Mouse (Mus musculus) CH12.LX (cell line): ENCODE results near the gene Cdk2ap2. TPM values are rescaled to one million over a fixed set of nuclear protein-coding genes. Genes with fewer than 3 reads are reported as not detected.

Source experiments
- DNase-seq: peaks from one replicate; pipeline ENCODE4 v3.0.0-alpha.2; 2013; ENCODE audit errors: extremely low read depth
- H3K27ac ChIP-seq: 2 replicates; pipeline ENCODE4 v1.5.1; 2012; ENCODE audit warnings: low read depth, mild to moderate bottlenecking, control low read depth, moderate library complexity; ENCODE audit not compliant: insufficient read depth
- H3K27me3 ChIP-seq: replicated peaks from 2 replicates; pipeline ENCODE3; 2012; ENCODE audit warnings: inconsistent platforms
- H3K36me3 ChIP-seq, 2 experiments: replicated peaks in 1 of 2; 2 replicates each; pipeline versions ENCODE3 to v1.6.1; 2012; ENCODE audit warnings: inconsistent platforms in 1 of 2, low read length in 1 of 2, mild to moderate bottlenecking in 1 of 2, mixed read lengths in 1 of 2, moderate library complexity in 1 of 2; ENCODE audit not compliant: control insufficient read depth in 1 of 2, insufficient read depth in 1 of 2
- H3K4me1 ChIP-seq, 2 experiments: 2 replicates each; pipeline ENCODE4 v1.6.1; 2012; ENCODE audit warnings: inconsistent platforms in 1 of 2, moderate library complexity in 1 of 2; ENCODE audit not compliant: insufficient read depth in 2 of 2, control insufficient read depth in 1 of 2
- H3K4me2 ChIP-seq: 2 replicates; pipeline ENCODE4 v1.6.1; 2012; ENCODE audit warnings: low read depth, mild to moderate bottlenecking, control low read depth; ENCODE audit not compliant: poor library complexity, insufficient read depth, severe bottlenecking
- H3K4me3 ChIP-seq, 3 experiments: fragments of 150-350 bp in 1 of 3; sonication (generic) in 1 of 3; replicated peaks in 1 of 3; 2 replicates each; pipeline versions ENCODE3 to v1.5.1; 2011 to 2012; ENCODE audit warnings: low read depth in 2 of 3, low read length in 2 of 3, mild to moderate bottlenecking in 2 of 3, moderate library complexity in 2 of 3, control low read depth in 1 of 3, improper control_type of control experiment in 1 of 3, inconsistent platforms in 1 of 3, mixed read lengths in 1 of 3; ENCODE audit not compliant: poor library complexity in 1 of 3
- H3K79me2 ChIP-seq: replicated peaks from 2 replicates; pipeline ENCODE4 v1.6.1; 2012; ENCODE audit warnings: mild to moderate bottlenecking, moderate library complexity; ENCODE audit not compliant: control insufficient read depth, poor library complexity, insufficient read depth, severe bottlenecking; ENCODE audit errors: extremely low read depth
- H3K9ac ChIP-seq: 2 replicates; pipeline ENCODE4 v1.6.1; 2012; ENCODE audit warnings: low read depth, mild to moderate bottlenecking, control low read depth, moderate library complexity; ENCODE audit not compliant: insufficient read depth
- H3K9me3 ChIP-seq: replicated peaks from 2 replicates; pipeline ENCODE3; 2012; ENCODE audit warnings: low read length, inconsistent platforms, mixed read lengths
- BHLHE40 ChIP-seq: IDR thresholded peaks from 2 replicates; pipeline ENCODE4 v1.6.1; 2011; ENCODE audit warnings: mild to moderate bottlenecking, low read depth, low read length, improper control_type of control experiment
- CHD1 ChIP-seq: IDR thresholded peaks from 2 replicates; pipeline ENCODE4 v1.6.1; 2012; ENCODE audit warnings: low read depth, low read length, improper control_type of control experiment, inconsistent platforms
- CTCF ChIP-seq, 2 experiments: IDR thresholded peaks in 1 of 2; conservative IDR thresholded peaks in 1 of 2; 2 replicates each; pipeline ENCODE4 v1.5.1; 2011 to 2012; ENCODE audit warnings: low read depth in 2 of 2, low read length in 2 of 2, improper control_type of control experiment in 1 of 2, inconsistent platforms in 1 of 2, mild to moderate bottlenecking in 1 of 2, moderate library complexity in 1 of 2
- E2F4 ChIP-seq: IDR thresholded peaks from 2 replicates; pipeline ENCODE4 v1.6.1; 2011; ENCODE audit warnings: low read depth, low read length, improper control_type of control experiment; ENCODE audit not compliant: insufficient replicate concordance
- EP300 ChIP-seq: IDR thresholded peaks from 2 replicates; pipeline ENCODE4 v1.6.1; 2011; ENCODE audit warnings: low read length, improper control_type of control experiment
- ETS1 ChIP-seq: conservative IDR thresholded peaks from 2 replicates; pipeline ENCODE4 v1.6.1; 2012; ENCODE audit warnings: low read depth, mild to moderate bottlenecking, inconsistent platforms, low read length, improper control_type of control experiment, moderate library complexity
- GABPA ChIP-seq: IDR thresholded peaks from 2 replicates; pipeline ENCODE4 v1.6.1; 2012; ENCODE audit warnings: low read depth, low read length, improper control_type of control experiment, inconsistent platforms; ENCODE audit not compliant: insufficient replicate concordance
- HCFC1 ChIP-seq: IDR thresholded peaks from 2 replicates; pipeline ENCODE4 v1.6.1; 2012; ENCODE audit warnings: low read depth, mild to moderate bottlenecking, inconsistent platforms, low read length, improper control_type of control experiment
- IRF4 ChIP-seq: IDR thresholded peaks from 2 replicates; pipeline ENCODE4 v1.6.1; 2014; ENCODE audit warnings: low read depth, mild to moderate bottlenecking, inconsistent platforms, low read length, improper control_type of control experiment
- KAT2A ChIP-seq: IDR thresholded peaks from 2 replicates; pipeline ENCODE4 v1.6.1; 2012; ENCODE audit warnings: low read length, improper control_type of control experiment, inconsistent platforms; ENCODE audit not compliant: insufficient replicate concordance
- MAX ChIP-seq: IDR thresholded peaks from 2 replicates; pipeline ENCODE4 v1.6.1; 2011; ENCODE audit warnings: low read length, improper control_type of control experiment
- MAZ ChIP-seq: IDR thresholded peaks from 2 replicates; pipeline ENCODE4 v1.6.1; 2012; ENCODE audit warnings: low read depth, mild to moderate bottlenecking, inconsistent platforms, low read length, improper control_type of control experiment, moderate library complexity
- MXI1 ChIP-seq: IDR thresholded peaks from 2 replicates; pipeline ENCODE4 v1.6.1; 2011; ENCODE audit warnings: mild to moderate bottlenecking, low read depth, low read length, improper control_type of control experiment
- NELFE ChIP-seq: IDR thresholded peaks from 2 replicates; pipeline ENCODE4 v1.6.1; 2011; ENCODE audit warnings: low read depth, low read length, improper control_type of control experiment
- NRF1 ChIP-seq: IDR thresholded peaks from 2 replicates; pipeline ENCODE4 v1.6.1; 2014; ENCODE audit warnings: low read depth, mild to moderate bottlenecking, inconsistent platforms, low read length, improper control_type of control experiment, moderate library complexity
- PAX5 ChIP-seq: IDR thresholded peaks from 2 replicates; pipeline ENCODE4 v1.6.1; 2012; ENCODE audit warnings: low read length, inconsistent platforms, mixed read lengths
- POLR2A ChIP-seq: IDR thresholded peaks from 2 replicates; pipeline ENCODE4 v1.6.1; 2011; ENCODE audit warnings: low read depth, mild to moderate bottlenecking, improper control_type of control experiment, low read length
- RCOR1 ChIP-seq: conservative IDR thresholded peaks from 2 replicates; pipeline ENCODE4 v1.6.1; 2012; ENCODE audit warnings: low read depth, mild to moderate bottlenecking, inconsistent platforms, low read length, improper control_type of control experiment
- SIN3A ChIP-seq: IDR thresholded peaks from 2 replicates; pipeline ENCODE4 v1.6.1; 2012; ENCODE audit warnings: low read length, improper control_type of control experiment, inconsistent platforms
- SMC3 ChIP-seq: IDR thresholded peaks from 2 replicates; pipeline ENCODE4 v1.6.1; 2011; ENCODE audit warnings: low read depth, low read length, improper control_type of control experiment
- TBP ChIP-seq: conservative IDR thresholded peaks from 2 replicates; pipeline ENCODE4 v1.6.1; 2011; ENCODE audit warnings: low read depth, low read length, improper control_type of control experiment
- UBTF ChIP-seq: IDR thresholded peaks from 2 replicates; pipeline ENCODE4 v1.6.1; 2012; ENCODE audit warnings: low read depth, mild to moderate bottlenecking, inconsistent platforms, low read length, improper control_type of control experiment, moderate library complexity
- USF1 ChIP-seq: IDR thresholded peaks from 2 replicates; pipeline ENCODE4 v1.6.1; 2014; ENCODE audit warnings: low read depth, mild to moderate bottlenecking, inconsistent platforms, low read length, improper control_type of control experiment
- USF2 ChIP-seq: conservative IDR thresholded peaks from 2 replicates; pipeline ENCODE4 v1.6.1; 2011; ENCODE audit warnings: low read depth, low read length, improper control_type of control experiment
- ZKSCAN1 ChIP-seq: IDR thresholded peaks from 2 replicates; pipeline ENCODE4 v1.6.1; 2012; ENCODE audit warnings: low read depth, inconsistent platforms, low read length, improper control_type of control experiment, borderline replicate concordance
- ZMIZ1 ChIP-seq: IDR thresholded peaks from 2 replicates; pipeline ENCODE4 v1.6.1; 2012; ENCODE audit warnings: low read depth, mild to moderate bottlenecking, inconsistent platforms, low read length, improper control_type of control experiment
- dilution Hi-C: fragments of 300-500 bp; cut with MboI; formaldehyde crosslinking; loops from 2 replicates; pipeline ENCODE4 v1.14.3; 2020; ENCODE audit warnings: low sequenced_read_pairs; ENCODE audit not compliant: extremely low pct_unique_long_range_greater_than_20kb, extremely low pct_ligation_motif_present
- in situ Hi-C: fragments of 300-500 bp; cut with MboI; formaldehyde crosslinking; loops from 3 replicates; pipeline ENCODE4 v1.14.3; 2019; ENCODE audit warnings: low sequenced_read_pairs, low pct_ligation_motif_present, low pct_unique_long_range_greater_than_20kb, mixed read lengths
- polyA plus RNA-seq: library from polyadenylated mRNA; unstranded; fragments of >175 nt; gene quantifications from 2 replicates; pipeline ENCODE4 v1.2.1, GENCODE M21; 2012; ENCODE audit warnings: low read depth; ENCODE audit not compliant: insufficient read length
- total RNA-seq, 2 experiments: library from RNA; depleted of rRNA; stranded (reverse); fragments of 300-350 nt in 1 of 2; fragments of >200 nt in 1 of 2; gene quantifications; 2 replicates each; pipeline ENCODE4 v1.2.3; 2012 to 2014

Gene Cdk2ap2
- total and polyA plus RNA-seq, 3 experiments = 63.4 to 69.5 (median 67.1) TPM

- dilution Hi-C loops (no loop called here), in situ Hi-C loops (no loop called here)
- no peaks in the 10 kb centered on the region for H3K36me3 ChIP-seq
- H3K4me1 ChIP-seq = peaks cover 0 to 4% of the 10 kb centered on the region in 2 experiments; a peak in 1 of 4 replicates
- no peak overlapping the region for H3K4me2 ChIP-seq
- no peak overlapping the region for H3K9ac ChIP-seq
- no peak for DNase-seq
- no peak overlapping the region for H3K4me3 ChIP-seq
- no peaks in the 10 kb centered on the region for H3K79me2 ChIP-seq
- H3K9me3 ChIP-seq = no peaks in the 10 kb centered on the region
- no peak overlapping the region for H3K27ac ChIP-seq
- TF ChIP-seq IRF4 (no peak), SMC3 (no peak), TBP (no peak), BHLHE40 (no peak), CTCF (conservative IDR thresholded peaks at IDR 0.05 in 1 of 2, IDR thresholded peaks at IDR 0.05 in 1 of 2; ENCODE audit: low read depth in 2 of 2, low read length in 2 of 2) (no peak), E2F4 (no peak), GABPA (no peak), HCFC1 (no peak), KAT2A (no peak), UBTF (no peak), USF1 (no peak), NRF1 (no peak), MAZ (no peak), RCOR1 (no peak), MAX (no peak), PAX5 (no peak), MXI1 (no peak)
- peaks cover 11% of the 10 kb centered on the region for H3K27me3 ChIP-seq
Measured at GRCm38 (mm10) chr19:4068717-4069410, 28.1 kb upstream of the Cdk2ap2 start.

GRCm38 (mm10) chr19:4070311-4070710, 26.7 kb upstream of the Cdk2ap2 start:
- Histone ChIP-seq H3K27me3 (peaks cover 11% of the 10 kb centered on the region), H3K4me2 (no peak overlapping the region), H3K4me1 (peaks cover 0 to 4% of the 10 kb centered on the region in 2 experiments; a peak in 1 of 4 replicates), H3K36me3 (no peaks in the 10 kb centered on the region), H3K4me3 (no peak overlapping the region), H3K9ac (no peak overlapping the region), H3K9me3 (no peaks in the 10 kb centered on the region), H3K27ac (no peak overlapping the region), H3K79me2 (no peaks in the 10 kb centered on the region)
- in situ Hi-C loops = no loop called here
- dilution Hi-C loops = no loop called here
- DNase-seq = no peak
- no peak for TF ChIP-seq ZKSCAN1
- TF ChIP-seq IRF4 = no peak
- no peak for TF ChIP-seq ETS1
- no peak for TF ChIP-seq USF2
- no peak for TF ChIP-seq SIN3A
- TF ChIP-seq NELFE = no peak
- TF ChIP-seq POLR2A = no peak
- no peak for TF ChIP-seq MAX
- no peak for TF ChIP-seq CHD1
- no peak for TF ChIP-seq E2F4
- TF ChIP-seq EP300 = no peak
- no peak for TF ChIP-seq ZMIZ1
- no peak for TF ChIP-seq RCOR1
- TF ChIP-seq, all 38 proteins: peak for 0
